Mouse (Mus musculus) limb, embryonic 15.5 days (tissue): ENCODE data around the gene Gm14418. TPM values are rescaled to one million over a fixed set of nuclear protein-coding genes. Genes with fewer than 3 reads are reported as not detected.
"Not testable (repeated sequence)": the region's sequence is repeated elsewhere in the genome, so short reads cannot be mapped to it uniquely, and the experiment has no call there.

ENCODE experiments used
- ATAC-seq: fragments of 200-750 bp; cut with Nextera tagmentation; 2 replicates; pipeline ENCODE4 v1.8.0; 2017; ENCODE audit warnings: low read depth, moderate TSS enrichment; ENCODE audit not compliant: insufficient number of reproducible peaks, low FRiP score, low TSS enrichment
- H3K27ac ChIP-seq: fragments of 300-500 bp; sonication (generic); 2 replicates; pipeline ENCODE4 v1.5.1; 2015; ENCODE audit warnings: moderate library complexity, mild to moderate bottlenecking, inconsistent platforms
- H3K27me3 ChIP-seq: fragments of 300-500 bp; sonication (generic); 2 replicates; pipeline ENCODE4 v1.6.1; 2015; ENCODE audit warnings: inconsistent platforms
- H3K36me3 ChIP-seq: fragments of 300-500 bp; sonication (generic); 2 replicates; pipeline ENCODE4 v1.6.1; 2015; ENCODE audit warnings: inconsistent platforms
- H3K4me1 ChIP-seq: fragments of 300-500 bp; sonication (generic); 2 replicates; pipeline ENCODE4 v1.6.1; 2015; ENCODE audit warnings: inconsistent platforms
- H3K4me2 ChIP-seq: fragments of 300-500 bp; sonication (generic); 2 replicates; pipeline ENCODE4 v1.6.1; 2015; ENCODE audit warnings: mild to moderate bottlenecking, inconsistent platforms
- H3K4me3 ChIP-seq: fragments of 300-500 bp; sonication (generic); 2 replicates; pipeline ENCODE4 v1.5.1; 2015; ENCODE audit warnings: mild to moderate bottlenecking, inconsistent platforms
- H3K9ac ChIP-seq: fragments of 300-500 bp; sonication (generic); 2 replicates; pipeline ENCODE4 v1.6.1; 2015; ENCODE audit warnings: inconsistent platforms
- H3K9me3 ChIP-seq: fragments of 300-500 bp; sonication (generic); 2 replicates; pipeline ENCODE4 v1.6.1; 2016; ENCODE audit warnings: inconsistent platforms
- WGBS: fragments of 180-500 bp; shearing (Covaris S2); methylation state at CpG from one replicate; pipeline ENCODE4 v1.1.7; 2015; 5-methylcytosine and 5-hydroxymethylcytosine counted together
- polyA plus RNA-seq: library from polyadenylated mRNA; unstranded; fragments of >200 nt; fragmentation: Nextera tagmentation; extraction: Ambion mirVana; gene quantifications from 2 replicates; pipeline ENCODE4 v1.2.1, GENCODE M21; 2015

Gm14418 gene
- polyA plus RNA-seq: 5.4 and 6.3 TPM in 2 replicates

GRCm38 (mm10) chr2:177398096-177398495 is at the start of gene Gm14418:
Gm14418 (minus strand) TSS chr2:177398320.
- peak within 1 kb of the TSS; percentile 33 for H3K4me3 ChIP-seq
- WGBS: 45% methylated on average over 6 of the region's 6 CpGs
- H3K27me3 ChIP-seq, H3K36me3 ChIP-seq, H3K9me3 ChIP-seq, H3K4me1 ChIP-seq, ATAC-seq, H3K9ac ChIP-seq, H3K4me2 ChIP-seq, H3K27ac ChIP-seq: not testable (repeated sequence)

Other genes starting within 250 kb of the Gm14418 start
- 24.4 and 25.4 TPM in 2 replicates for gene Gm14410, start 191.9 kb downstream of the Gm14418 start, polyA plus RNA-seq
- not detected in 2 replicates for gene Gm14409, start 131.3 kb downstream of the Gm14418 start, polyA plus RNA-seq
- 0.09 and 0.25 TPM in 2 replicates for gene Gm14412, start 74.0 kb downstream of the Gm14418 start, polyA plus RNA-seq
- 10.6 and 11.9 TPM in 2 replicates for gene Zfp970, start 66.4 kb upstream of the Gm14418 start, polyA plus RNA-seq
- gene Gm14403, start 99.9 kb upstream of the Gm14418 start, polyA plus RNA-seq: 3.8 and 6.0 TPM in 2 replicates
- not detected in 2 replicates for gene Gm14406, start 179.9 kb upstream of the Gm14418 start, polyA plus RNA-seq